Mouse (Mus musculus): ENCODE measurements around the gene Sebox. TPM values are rescaled to one million over a fixed set of nuclear protein-coding genes. Genes with fewer than 3 reads are reported as not detected.
A peak's percentile ranks its signal among the peaks of the same experiment; 100 is the strongest.

Sebox gene
- total RNA-seq, 1 experiment from 2014 or later = not detected

GRCm38 (mm10) chr11:78497071-78497541, 6.1 kb upstream of the Sebox start:
- no peak for ATAC-seq (replicated peaks; ENCODE audit: low read depth, poor library complexity, severe bottlenecking)

GRCm38 (mm10) chr11:78497544-78498522, 5.4 kb upstream of the Sebox start, which contains the start of gene Sarm1:
TSS of gene Sarm1 (minus strand) at chr11:78497754.
- peak; percentile 96 for ATAC-seq (replicated peaks; ENCODE audit: low read depth, poor library complexity, severe bottlenecking)

- no peak for ATAC-seq (replicated peaks; ENCODE audit: low read depth, poor library complexity, severe bottlenecking)
Observed at GRCm38 (mm10) chr11:78499004-78499403, 4.2 kb upstream of the Sebox start, which contains the start of gene Vtn. TSS of gene Vtn (plus strand) at chr11:78499091.

- no peak for ATAC-seq (replicated peaks; ENCODE audit: low read depth, poor library complexity, severe bottlenecking)
Observed at GRCm38 (mm10) chr11:78499543-78499942, 3.7 kb upstream of the Sebox start.

GRCm38 (mm10) chr11:78500623-78501202, 2.5 kb upstream of the Sebox start:
- ATAC-seq (replicated peaks; ENCODE audit: low read depth, poor library complexity, severe bottlenecking) = no peak

GRCm38 (mm10) chr11:78501529-78501928, 1.7 kb upstream of the Sebox start:
- no peak for ATAC-seq (replicated peaks; ENCODE audit: low read depth, poor library complexity, severe bottlenecking)

GRCm38 (mm10) chr11:78505430-78505829, 2.2 kb downstream of the Sebox start:
- no peak for ATAC-seq (replicated peaks; ENCODE audit: low read depth, poor library complexity, severe bottlenecking)

GRCm38 (mm10) chr11:78509148-78509547, 5.9 kb downstream of the Sebox start:
- ATAC-seq (replicated peaks; ENCODE audit: low read depth, poor library complexity, severe bottlenecking) = no peak

- peak; percentile 92 for ATAC-seq (replicated peaks; ENCODE audit: low read depth, poor library complexity, severe bottlenecking)
Observed at GRCm38 (mm10) chr11:78512025-78512957, 9.0 kb downstream of the Sebox start, which contains the start of the genes Tmem199 and Poldip2. TSS of gene Tmem199 (minus strand) at chr11:78512172. TSS of gene Poldip2 (plus strand) at chr11:78512193.

GRCm38 (mm10) chr11:78513106-78513790, 10.0 kb downstream of the Sebox start:
- no peak for ATAC-seq (replicated peaks; ENCODE audit: low read depth, poor library complexity, severe bottlenecking)

GRCm38 (mm10) chr11:78515549-78516325, 12.5 kb downstream of the Sebox start:
- ATAC-seq (replicated peaks; ENCODE audit: low read depth, poor library complexity, severe bottlenecking) = no peak

GRCm38 (mm10) chr11:78518931-78519330, 15.7 kb downstream of the Sebox start:
- ATAC-seq (replicated peaks; ENCODE audit: low read depth, poor library complexity, severe bottlenecking) = no peak

GRCm38 (mm10) chr11:78521880-78522279, 18.6 kb downstream of the Sebox start:
- ATAC-seq (replicated peaks; ENCODE audit: low read depth, poor library complexity, severe bottlenecking) = no peak

GRCm38 (mm10) chr11:78522481-78522997, 19.3 kb downstream of the Sebox start:
- ATAC-seq (replicated peaks; ENCODE audit: low read depth, poor library complexity, severe bottlenecking) = peak; percentile 50; the same call in 1 of the 2 replicates

- ATAC-seq (replicated peaks; ENCODE audit: low read depth, poor library complexity, severe bottlenecking) = no peak
Observed at GRCm38 (mm10) chr11:78523241-78523955, 20.2 kb downstream of the Sebox start.

GRCm38 (mm10) chr11:78524838-78525237, 21.6 kb downstream of the Sebox start:
- ATAC-seq (replicated peaks; ENCODE audit: low read depth, poor library complexity, severe bottlenecking) = no peak

- no peak for ATAC-seq (replicated peaks; ENCODE audit: low read depth, poor library complexity, severe bottlenecking)
Observed at GRCm38 (mm10) chr11:78528714-78529113, 25.5 kb downstream of the Sebox start.

GRCm38 (mm10) chr11:78530001-78530400, 26.8 kb downstream of the Sebox start:
- ATAC-seq (replicated peaks; ENCODE audit: low read depth, poor library complexity, severe bottlenecking) = no peak

Measured in common myeloid progenitor, adult 5-6 weeks (primary cell).